Mouse (Mus musculus): Measurements from ENCODE around the gene Spint2. TPM values are rescaled to one million over a fixed set of nuclear protein-coding genes. Genes with fewer than 3 reads are reported as not detected.
"Not testable (repeated sequence)": the region's sequence is repeated elsewhere in the genome, so short reads cannot be mapped to it uniquely, and the experiment has no call there.

Gene Spint2
- polyA plus RNA-seq, 1 experiment from 2014 or later: 722 TPM

DNA sequence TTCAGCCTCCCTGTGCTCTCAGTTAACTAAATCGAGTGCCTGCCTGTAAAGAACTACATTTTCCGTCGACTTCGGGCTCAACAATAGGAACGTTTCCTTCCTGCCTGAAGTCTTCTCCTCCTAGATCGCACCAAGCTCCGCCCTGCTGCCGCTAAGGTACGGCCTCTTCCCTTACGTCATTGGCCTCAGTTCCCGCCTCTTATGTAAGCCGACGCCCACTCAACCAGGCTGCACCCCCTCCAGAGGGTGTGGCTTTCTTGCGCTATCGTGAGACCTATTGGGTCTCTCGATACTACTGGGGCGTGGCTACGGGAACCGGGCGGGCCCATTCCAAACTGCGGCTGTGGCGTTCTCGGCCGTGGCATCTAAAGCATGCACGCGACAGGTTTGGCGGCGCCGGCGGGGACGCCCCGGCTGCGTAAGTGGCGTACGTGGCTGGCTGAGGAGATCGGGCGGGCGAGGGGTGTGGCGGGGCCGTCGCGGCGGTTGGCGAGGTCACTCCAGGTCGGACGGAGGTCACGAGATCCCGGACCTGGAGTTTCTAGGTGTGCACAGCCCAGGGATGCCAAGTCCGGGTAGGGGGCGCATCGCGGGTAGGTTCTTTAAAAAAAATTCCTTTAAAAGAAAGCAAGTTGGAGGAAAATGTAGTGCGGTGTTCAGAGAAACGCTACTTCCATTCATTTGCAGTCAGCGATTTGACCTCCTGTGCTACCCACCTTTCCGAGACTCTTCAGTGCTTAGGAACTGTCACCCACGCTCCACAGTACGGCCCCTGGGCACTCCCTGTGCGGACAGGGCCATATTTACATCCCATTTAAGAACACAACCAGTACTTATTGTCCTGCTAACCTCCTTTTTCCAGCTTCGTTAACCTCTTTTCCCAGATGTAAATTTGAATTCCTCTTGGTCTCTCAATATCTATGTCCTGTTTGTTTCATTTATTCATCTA is 43.4 kb downstream of the Spint2 start, which contains the start of gene Yif1b:
TSS of gene Yif1b (plus strand) at position 311 of the 949 bp plus-strand sequence.
- no peaks in the 10 kb centered on the region for H3K27me3 ChIP-seq (replicated peaks; ENCODE audit: control insufficient read depth, insufficient read depth, low read length)
- ATAC-seq: peak; percentile 92
- no peaks in the 10 kb centered on the region for H3K9me3 ChIP-seq (ENCODE audit: control insufficient read depth)
- peak; percentile 28 for TF ChIP-seq CTCF (IDR thresholded peaks at IDR 0.05; ENCODE audit: low read depth)
- peak within 1 kb of the TSS; percentile 63 for H3K4me3 ChIP-seq (ENCODE audit: low read depth, low read length)
- peaks cover 4% of the 10 kb centered on the region; the same call in 1 of the 2 replicates for H3K4me1 ChIP-seq (replicated peaks; ENCODE audit: control insufficient read depth, insufficient read depth, low read length)
- H3K36me3 ChIP-seq (ENCODE audit: control insufficient read depth, insufficient read depth): no peaks in the 10 kb centered on the region; the same call in 1 of the 2 replicates
- H3K27ac ChIP-seq (ENCODE audit: low read depth, low read length): peak within 1 kb of the TSS; percentile 79
- WGBS: under 1% methylated on average over 60 of the region's 60 CpGs
- H3K4me2 ChIP-seq (replicated peaks; ENCODE audit: low read depth): peak within 1 kb of the TSS; percentile 64
- H3K9ac ChIP-seq (ENCODE audit: low read depth, low read length): peak within 1 kb of the TSS; percentile 52

DNA sequence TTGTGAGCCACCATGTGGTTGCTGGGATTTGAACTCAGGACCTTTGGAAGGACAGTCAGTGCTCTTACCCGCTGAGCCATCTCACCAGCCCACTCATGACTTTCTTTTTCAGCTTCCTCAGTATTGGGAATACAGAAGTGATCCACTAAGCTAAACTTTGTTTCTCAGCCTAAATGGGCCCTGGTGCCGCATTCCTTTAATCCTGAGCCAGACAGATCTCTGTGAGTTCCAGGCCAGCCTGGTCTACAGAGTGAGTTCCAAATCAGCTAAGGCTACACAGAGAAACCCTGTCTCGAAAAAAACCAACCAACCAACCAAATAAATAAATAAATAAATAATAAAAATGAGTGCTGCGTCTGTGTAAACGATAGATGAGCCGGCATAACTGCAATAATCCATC is 44.1 kb downstream of the Spint2 start:
- ATAC-seq; H3K9me3 ChIP-seq (ENCODE audit: control insufficient read depth): not testable (repeated sequence)
- WGBS: 30% methylated on average over 6 of the region's 6 CpGs

DNA sequence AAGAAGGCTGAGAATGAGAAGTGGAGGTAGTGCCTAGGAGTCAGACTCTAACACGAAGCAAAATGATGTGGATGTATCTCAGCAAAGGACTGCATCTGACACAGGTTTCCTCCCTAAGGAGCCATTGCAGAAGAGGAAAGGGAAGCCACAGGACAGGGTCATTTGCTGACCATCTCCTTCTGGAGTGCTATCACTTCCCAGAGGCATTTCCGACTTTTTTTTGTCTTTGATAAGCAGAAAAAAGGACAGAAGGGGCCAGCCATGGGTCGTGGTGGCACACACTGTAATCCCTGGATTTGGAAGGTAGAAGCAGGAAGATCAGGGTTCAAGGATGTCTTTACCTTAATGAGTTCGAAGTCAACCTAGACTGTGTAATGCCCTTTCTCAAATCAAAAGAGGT is 45.1 kb downstream of the Spint2 start:
- Histone ChIP-seq H3K4me1 (replicated peaks; ENCODE audit: control insufficient read depth, insufficient read depth, low read length) (peaks cover 4% of the 10 kb centered on the region; the same call in 1 of the 2 replicates), H3K4me3 (ENCODE audit: low read depth, low read length) (no peak overlapping the region), H3K9me3 (ENCODE audit: control insufficient read depth) (no peaks in the 10 kb centered on the region), H3K27me3 (replicated peaks; ENCODE audit: control insufficient read depth, insufficient read depth, low read length) (no peaks in the 10 kb centered on the region), H3K9ac (ENCODE audit: low read depth, low read length) (no peak overlapping the region), H3K36me3 (ENCODE audit: control insufficient read depth, insufficient read depth) (no peaks in the 10 kb centered on the region; the same call in 1 of the 2 replicates), H3K27ac (ENCODE audit: low read depth, low read length) (no peak overlapping the region), H3K4me2 (replicated peaks; ENCODE audit: low read depth) (no peak overlapping the region)
- ATAC-seq: no peak
- 79% methylated on average over 4 of the region's 4 CpGs for WGBS
- TF ChIP-seq CTCF (IDR thresholded peaks at IDR 0.05; ENCODE audit: low read depth): no peak

More for the DNA sequence above, 44.1 kb downstream of the Spint2 start:
- Histone ChIP-seq H3K27ac (ENCODE audit: low read depth, low read length) (peak overlapping the region; percentile 79), H3K9ac (ENCODE audit: low read depth, low read length) (peak overlapping the region; percentile 34; the same call in 1 of the 2 replicates), H3K4me2 (replicated peaks; ENCODE audit: low read depth) (peak overlapping the region; percentile 55), H3K4me3 (ENCODE audit: low read depth, low read length) (peak overlapping the region; percentile 63)
- H3K4me1 ChIP-seq (replicated peaks; ENCODE audit: control insufficient read depth, insufficient read depth, low read length); H3K27me3 ChIP-seq (replicated peaks; ENCODE audit: control insufficient read depth, insufficient read depth, low read length); H3K36me3 ChIP-seq (ENCODE audit: control insufficient read depth, insufficient read depth): not testable (repeated sequence)

DNA sequence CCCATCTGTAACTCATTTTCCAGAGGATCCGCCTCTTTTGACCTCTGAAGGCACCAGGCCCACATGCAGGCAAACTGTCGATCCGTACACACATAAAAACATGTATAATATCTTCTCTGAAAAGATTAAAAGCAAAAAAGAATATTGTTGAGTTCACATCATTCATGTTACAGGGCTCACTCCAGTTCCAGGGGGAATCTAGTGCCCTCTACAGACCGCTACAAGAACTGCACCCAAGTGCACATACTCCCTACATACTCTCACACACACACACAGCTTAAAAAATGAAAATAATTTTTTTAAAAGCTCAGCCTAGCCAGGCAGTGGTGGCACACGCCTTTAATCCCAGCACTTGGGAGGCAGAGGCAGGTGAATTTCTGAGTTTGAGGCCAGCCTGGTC is 47.1 kb downstream of the Spint2 start:
- H3K27me3 ChIP-seq (replicated peaks; ENCODE audit: control insufficient read depth, insufficient read depth, low read length): no peaks in the 10 kb centered on the region
- H3K9me3 ChIP-seq (ENCODE audit: control insufficient read depth): no peaks in the 10 kb centered on the region
- no peak overlapping the region for H3K4me3 ChIP-seq (ENCODE audit: low read depth, low read length)
- no peak overlapping the region for H3K4me2 ChIP-seq (replicated peaks; ENCODE audit: low read depth)
- WGBS: 80% methylated on average over 5 of the region's 5 CpGs
- no peak for ATAC-seq
- H3K4me1 ChIP-seq (replicated peaks; ENCODE audit: control insufficient read depth, insufficient read depth, low read length): peaks cover 4% of the 10 kb centered on the region; the same call in 1 of the 2 replicates
- H3K36me3 ChIP-seq (ENCODE audit: control insufficient read depth, insufficient read depth): no peaks in the 10 kb centered on the region
- H3K9ac ChIP-seq (ENCODE audit: low read depth, low read length): no peak overlapping the region
- H3K27ac ChIP-seq (ENCODE audit: low read depth, low read length): no peak overlapping the region
- TF ChIP-seq CTCF (IDR thresholded peaks at IDR 0.05; ENCODE audit: low read depth): peak; percentile 57

DNA sequence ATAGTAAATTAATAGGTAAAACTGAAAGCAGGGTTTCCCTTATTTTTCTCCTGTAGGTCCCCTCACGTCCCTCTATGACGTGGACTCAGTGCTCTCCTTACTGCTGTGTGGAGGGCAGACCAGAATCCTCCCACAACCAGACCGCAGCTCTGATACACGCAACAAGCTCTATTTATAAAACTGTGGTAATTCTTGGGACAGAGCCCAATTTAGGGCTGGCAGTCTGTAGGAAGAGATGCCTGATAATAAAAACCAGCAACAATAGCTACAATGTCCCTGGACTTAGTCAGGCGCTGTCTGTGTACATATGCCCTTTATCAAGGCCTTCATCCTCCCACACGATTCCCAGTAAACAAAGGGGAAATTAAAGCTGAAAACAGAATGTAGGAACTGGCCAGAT is 48.0 kb downstream of the Spint2 start:
- no peak overlapping the region for H3K9ac ChIP-seq (ENCODE audit: low read depth, low read length)
- H3K27me3 ChIP-seq (replicated peaks; ENCODE audit: control insufficient read depth, insufficient read depth, low read length): no peaks in the 10 kb centered on the region
- no peak overlapping the region for H3K4me2 ChIP-seq (replicated peaks; ENCODE audit: low read depth)
- no peaks in the 10 kb centered on the region for H3K9me3 ChIP-seq (ENCODE audit: control insufficient read depth)
- no peaks in the 10 kb centered on the region for H3K4me1 ChIP-seq (replicated peaks; ENCODE audit: control insufficient read depth, insufficient read depth, low read length)
- no peak for TF ChIP-seq CTCF (IDR thresholded peaks at IDR 0.05; ENCODE audit: low read depth)
- H3K27ac ChIP-seq (ENCODE audit: low read depth, low read length): no peak overlapping the region
- 49% methylated on average over 6 of the region's 6 CpGs for WGBS
- H3K36me3 ChIP-seq (ENCODE audit: control insufficient read depth, insufficient read depth): no peaks in the 10 kb centered on the region
- H3K4me3 ChIP-seq (ENCODE audit: low read depth, low read length): no peak overlapping the region
- ATAC-seq: no peak

DNA sequence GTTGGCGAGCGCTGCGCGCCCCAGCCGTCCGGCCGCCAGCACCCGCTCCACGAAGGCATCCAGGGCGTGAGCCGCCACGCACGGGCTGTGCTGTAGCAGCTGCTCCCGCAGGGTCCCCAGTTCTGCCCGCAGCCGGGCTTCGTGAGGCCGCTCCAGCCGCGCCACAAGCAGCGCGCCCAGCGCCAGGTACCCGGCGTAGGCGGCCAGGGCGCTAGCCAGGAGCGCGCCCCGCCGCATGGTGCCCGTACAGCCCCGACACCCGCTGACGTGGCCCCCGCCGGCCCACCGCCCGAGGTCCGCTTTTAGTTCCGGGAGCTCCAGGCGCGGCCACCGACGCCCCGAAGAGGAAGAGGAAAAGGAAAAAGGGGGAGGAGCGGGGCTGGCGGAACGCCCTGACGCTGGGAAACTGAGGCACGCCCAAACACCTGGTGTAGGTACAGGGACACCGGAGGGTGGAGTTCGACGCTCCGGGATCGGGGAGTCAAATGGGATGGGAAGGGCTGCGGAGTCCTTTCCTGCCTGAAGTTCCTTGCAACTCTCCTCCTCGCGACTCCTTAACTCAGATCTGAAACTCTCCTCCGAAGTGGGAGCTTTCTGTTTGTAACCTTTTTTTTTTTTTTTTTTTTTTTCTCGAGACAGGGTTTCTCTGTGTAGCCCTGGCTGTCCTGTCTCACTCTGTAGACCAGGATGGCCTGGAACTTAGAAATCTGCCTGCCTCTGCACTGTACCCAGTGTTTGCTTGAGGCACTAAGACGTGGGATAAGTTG is 49.3 kb downstream of the Spint2 start, which contains the start of gene Kcnk6:
TSS of gene Kcnk6 (minus strand) at position 269 of the 767 bp plus-strand sequence.
- Histone ChIP-seq H3K9ac (ENCODE audit: low read depth, low read length) (peak within 1 kb of the TSS; percentile 54), H3K4me1 (replicated peaks; ENCODE audit: control insufficient read depth, insufficient read depth, low read length) (no peaks in the 10 kb centered on the region), H3K27me3 (replicated peaks; ENCODE audit: control insufficient read depth, insufficient read depth, low read length) (no peaks in the 10 kb centered on the region), H3K27ac (ENCODE audit: low read depth, low read length) (peak within 1 kb of the TSS; percentile 58; the same call in 1 of the 2 replicates), H3K36me3 (ENCODE audit: control insufficient read depth, insufficient read depth) (no peaks in the 10 kb centered on the region), H3K4me2 (replicated peaks; ENCODE audit: low read depth) (peak within 1 kb of the TSS; percentile 88), H3K9me3 (ENCODE audit: control insufficient read depth) (no peaks in the 10 kb centered on the region), H3K4me3 (ENCODE audit: low read depth, low read length) (peak within 1 kb of the TSS; percentile 52)
- TF ChIP-seq CTCF (IDR thresholded peaks at IDR 0.05; ENCODE audit: low read depth): no peak
- ATAC-seq: peak; percentile 29
- 2% methylated on average over 62 of the region's 62 CpGs for WGBS

Measured in intestine, postnatal 0 days (tissue).